Mouse (Mus musculus): ENCODE results near the gene Slc2a3. TPM values are rescaled to one million over a fixed set of nuclear protein-coding genes. Genes with fewer than 3 reads are reported as not detected.
A peak's percentile ranks its signal among the peaks of the same experiment; 100 is the strongest.
"Not testable (repeated sequence)": the region's sequence is repeated elsewhere in the genome, so short reads cannot be mapped to it uniquely, and the experiment has no call there.

The Slc2a3 gene
- polyA plus RNA-seq, 2 experiments = 46.5 to 71.6 TPM

DNA sequence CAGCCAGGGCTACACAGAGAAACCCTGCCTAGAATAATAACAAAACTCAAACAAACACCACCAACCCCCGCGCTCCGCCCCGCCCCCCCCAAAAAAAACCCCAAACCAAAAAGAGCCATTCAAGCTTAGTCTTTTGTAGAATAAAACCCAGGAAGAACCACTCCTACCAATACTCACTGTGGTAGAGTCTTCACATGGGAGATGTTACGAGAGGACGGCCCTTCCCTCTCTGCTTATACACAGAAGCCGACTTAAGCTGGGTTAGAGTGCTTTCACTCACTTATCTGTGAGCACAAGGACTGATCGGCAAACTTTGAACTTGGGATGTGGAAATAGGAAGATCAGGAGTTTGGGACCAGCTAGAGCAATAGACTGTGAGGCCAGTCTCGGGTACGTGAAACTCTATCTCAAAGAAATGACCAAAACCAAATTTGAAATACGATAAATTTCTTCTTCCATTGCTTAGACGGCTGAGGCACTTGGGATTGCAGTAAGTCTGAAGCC lies 95.1 kb downstream of the Slc2a3 start:
- no peak overlapping the region for H3K4me3 ChIP-seq (replicated peaks; ENCODE audit: low read length)
- WGBS = 69% methylated on average over 12 of the region's 12 CpGs

DNA sequence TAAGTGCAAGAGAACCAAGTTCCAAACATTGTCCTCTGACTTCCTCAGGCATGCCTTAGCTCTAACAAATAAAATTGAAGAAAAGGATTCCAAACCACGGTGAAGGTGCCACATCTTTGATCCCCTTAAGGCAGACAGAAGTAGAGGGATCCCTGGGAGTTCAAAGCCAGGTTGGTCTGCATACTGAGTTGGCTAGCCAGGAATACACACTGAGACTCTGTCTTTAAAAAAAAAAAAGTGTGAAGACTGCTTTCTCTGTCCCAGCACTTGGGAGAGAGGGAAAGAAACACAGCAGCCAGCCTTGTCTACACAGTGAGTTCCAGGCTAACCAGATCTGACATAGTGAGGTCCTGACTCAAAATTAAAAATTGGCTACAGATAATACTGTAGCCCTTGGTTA lies 97.7 kb downstream of the Slc2a3 start:
- H3K36me3 ChIP-seq (ENCODE audit: control insufficient read depth, insufficient read depth, low read length) = no peaks in the 10 kb centered on the region
- no peak overlapping the region for H3K9ac ChIP-seq (ENCODE audit: low read depth, low read length, severe bottlenecking)
- DNase-seq (ENCODE audit: low spot score) = no peak
- WGBS = 12% methylated on average over 1 of the region's 1 CpGs
- TF ChIP-seq POLR2A (IDR thresholded peaks at IDR 0.05; ENCODE audit: borderline replicate concordance, extremely low read depth, insufficient read depth, insufficient read length) = no peak
- peaks cover 17% of the 10 kb centered on the region; the same call in 1 of the 2 replicates for H3K27me3 ChIP-seq (ENCODE audit: control insufficient read depth, insufficient read depth, low read length)
- H3K4me3 ChIP-seq (replicated peaks; ENCODE audit: low read length) = no peak overlapping the region
- H3K4me2 ChIP-seq (replicated peaks; ENCODE audit: low read depth, low read length, severe bottlenecking) = no peak overlapping the region
- H3K27ac ChIP-seq (replicated peaks; ENCODE audit: low read depth, low read length) = peak overlapping the region; percentile 85; the same call in 1 of the 2 replicates
- no peaks in the 10 kb centered on the region for H3K9me3 ChIP-seq (ENCODE audit: control insufficient read depth, low read length)
- no peak for ATAC-seq (ENCODE audit: low FRiP score, low read depth)
- H3K4me1 ChIP-seq (ENCODE audit: control insufficient read depth, insufficient read depth, low read length) = 0 out of 2 replicates have a peak, but pooled peaks cover 8% of the 10 kb centered on the region

More for the DNA sequence above, 95.1 kb downstream of the Slc2a3 start:
- Histone ChIP-seq H3K4me1 (ENCODE audit: control insufficient read depth, insufficient read depth, low read length) (0 out of 2 replicates have a peak, but pooled peaks cover 8% of the 10 kb centered on the region), H3K4me2 (replicated peaks; ENCODE audit: low read depth, low read length, severe bottlenecking) (no peak overlapping the region), H3K9me3 (ENCODE audit: control insufficient read depth, low read length) (no peaks in the 10 kb centered on the region), H3K27me3 (ENCODE audit: control insufficient read depth, insufficient read depth, low read length) (peaks cover 17% of the 10 kb centered on the region; the same call in 1 of the 2 replicates), H3K27ac (replicated peaks; ENCODE audit: low read depth, low read length) (no peak overlapping the region), H3K36me3 (ENCODE audit: control insufficient read depth, insufficient read depth, low read length) (no peaks in the 10 kb centered on the region), H3K9ac (ENCODE audit: low read depth, low read length, severe bottlenecking) (no peak overlapping the region)
- ATAC-seq (ENCODE audit: low FRiP score, low read depth) (no peak), DNase-seq (ENCODE audit: low spot score) (no peak)
- no peak for TF ChIP-seq POLR2A (IDR thresholded peaks at IDR 0.05; ENCODE audit: borderline replicate concordance, extremely low read depth, insufficient read depth, insufficient read length)

DNA sequence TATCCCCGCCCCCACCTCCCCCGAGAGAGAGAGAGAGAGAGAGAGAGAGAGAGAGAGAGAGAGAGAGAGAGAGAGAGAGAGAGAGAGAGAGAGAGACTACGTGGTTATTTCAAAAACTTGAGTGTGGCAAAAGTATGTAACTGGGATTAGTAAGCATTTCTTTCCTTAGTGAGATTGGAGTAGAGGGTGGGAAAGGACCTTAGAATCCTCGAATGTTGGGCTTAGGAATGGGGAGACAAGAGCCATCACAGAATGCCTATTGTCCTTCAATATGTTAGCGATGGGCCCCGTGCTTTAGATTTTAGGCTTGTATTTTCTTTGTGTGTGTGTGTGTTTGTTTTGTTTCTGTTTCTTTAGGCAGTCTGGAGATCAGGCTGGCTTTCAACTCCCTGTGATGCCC lies 98.2 kb downstream of the Slc2a3 start:
- 0 out of 2 replicates have a peak, but pooled peaks cover 8% of the 10 kb centered on the region for H3K4me1 ChIP-seq (ENCODE audit: control insufficient read depth, insufficient read depth, low read length)
- no peak for TF ChIP-seq POLR2A (IDR thresholded peaks at IDR 0.05; ENCODE audit: borderline replicate concordance, extremely low read depth, insufficient read depth, insufficient read length)
- H3K27me3 ChIP-seq (ENCODE audit: control insufficient read depth, insufficient read depth, low read length) = peaks cover 17% of the 10 kb centered on the region; the same call in 1 of the 2 replicates
- H3K4me2 ChIP-seq (replicated peaks; ENCODE audit: low read depth, low read length, severe bottlenecking) = peak overlapping the region; percentile 47
- H3K27ac ChIP-seq (replicated peaks; ENCODE audit: low read depth, low read length) = peak overlapping the region; percentile 85
- H3K4me3 ChIP-seq (replicated peaks; ENCODE audit: low read length) = peak overlapping the region; percentile 25; the same call in 1 of the 2 replicates
- 25% methylated on average over 6 of the region's 6 CpGs for WGBS
- H3K36me3 ChIP-seq (ENCODE audit: control insufficient read depth, insufficient read depth, low read length) = no peaks in the 10 kb centered on the region
- no peak for DNase-seq (ENCODE audit: low spot score)
- no peak for ATAC-seq (ENCODE audit: low FRiP score, low read depth)
- no peaks in the 10 kb centered on the region for H3K9me3 ChIP-seq (ENCODE audit: control insufficient read depth, low read length)
- H3K9ac ChIP-seq (ENCODE audit: low read depth, low read length, severe bottlenecking) = peak overlapping the region; percentile 50; the same call in 1 of the 2 replicates

DNA sequence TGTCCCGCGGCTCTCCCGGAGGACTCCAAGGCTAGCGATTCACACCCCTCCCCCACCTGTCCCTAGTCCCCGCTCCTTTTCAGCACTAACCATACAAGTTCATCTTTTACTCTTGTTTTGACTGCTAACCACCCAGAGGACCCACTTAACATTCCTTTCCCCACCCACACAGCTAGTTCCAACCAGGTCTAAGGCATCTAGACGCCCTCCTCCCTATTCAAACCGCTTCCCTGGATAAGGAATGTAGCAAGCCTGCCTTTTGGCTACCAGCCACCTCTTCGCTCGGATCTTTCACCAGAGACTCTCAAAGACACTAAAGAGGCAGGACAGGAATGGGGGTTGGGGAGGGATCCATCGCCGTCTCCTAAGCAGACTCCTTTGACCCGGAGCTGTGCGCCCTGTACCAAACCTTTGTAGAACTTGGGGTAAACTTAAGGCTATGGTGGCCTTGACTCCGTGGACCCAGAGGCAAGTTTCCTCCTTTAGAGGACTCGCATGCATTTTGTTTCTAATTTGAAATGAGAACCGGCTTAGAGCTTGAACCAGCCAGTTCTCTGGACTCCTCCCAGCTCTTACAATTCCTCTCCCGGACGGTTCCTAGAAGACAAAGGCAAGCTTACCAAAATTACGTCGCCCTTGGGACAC lies 98.8 kb downstream of the Slc2a3 start:
- peak; percentile 39; the same call in 1 of the 2 replicates for TF ChIP-seq POLR2A (IDR thresholded peaks at IDR 0.05; ENCODE audit: borderline replicate concordance, extremely low read depth, insufficient read depth, insufficient read length)
- peak overlapping the region; percentile 47 for H3K4me2 ChIP-seq (replicated peaks; ENCODE audit: low read depth, low read length, severe bottlenecking)
- H3K4me1 ChIP-seq (ENCODE audit: control insufficient read depth, insufficient read depth, low read length) = 0 out of 2 replicates have a peak, but pooled peaks cover 8% of the 10 kb centered on the region
- ATAC-seq (ENCODE audit: low FRiP score, low read depth) (peak; percentile 94), DNase-seq (ENCODE audit: low spot score) (peak; percentile 89)
- H3K27me3 ChIP-seq (ENCODE audit: control insufficient read depth, insufficient read depth, low read length) = peaks cover 12% of the 10 kb centered on the region; the same call in 1 of the 2 replicates
- no peaks in the 10 kb centered on the region for H3K36me3 ChIP-seq (ENCODE audit: control insufficient read depth, insufficient read depth, low read length)
- peak overlapping the region; percentile 25 for H3K4me3 ChIP-seq (replicated peaks; ENCODE audit: low read length)
- H3K27ac ChIP-seq (replicated peaks; ENCODE audit: low read depth, low read length) = peak overlapping the region; percentile 85
- H3K9ac ChIP-seq (ENCODE audit: low read depth, low read length, severe bottlenecking) = peak overlapping the region; percentile 50
- no peaks in the 10 kb centered on the region for H3K9me3 ChIP-seq (ENCODE audit: control insufficient read depth, low read length)
- 4% methylated on average over 20 of the region's 20 CpGs for WGBS

DNA sequence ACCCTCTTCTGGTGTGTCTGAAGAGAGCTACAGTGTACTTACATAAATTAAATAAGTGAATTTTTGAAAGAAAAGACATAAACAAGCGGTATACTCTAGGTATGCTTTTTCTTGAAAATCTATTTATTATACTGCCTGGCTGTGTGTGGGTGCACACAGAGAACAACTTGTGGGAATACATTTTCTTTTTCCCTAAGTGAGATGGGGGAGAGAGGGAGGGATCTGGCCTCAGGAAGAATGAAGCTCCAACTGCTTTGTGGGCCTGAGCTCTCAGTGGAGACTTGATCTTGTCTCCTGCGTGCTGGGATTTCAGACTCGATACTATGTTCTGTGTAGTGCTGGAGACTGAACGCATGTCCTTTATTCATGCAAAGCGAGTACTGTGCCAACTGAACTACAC lies 99.6 kb downstream of the Slc2a3 start:
- WGBS = 75% methylated on average over 5 of the region's 5 CpGs
- Histone ChIP-seq H3K4me2 (replicated peaks; ENCODE audit: low read depth, low read length, severe bottlenecking) (no peak overlapping the region), H3K36me3 (ENCODE audit: control insufficient read depth, insufficient read depth, low read length) (no peaks in the 10 kb centered on the region), H3K27ac (replicated peaks; ENCODE audit: low read depth, low read length) (peak overlapping the region; percentile 85; the same call in 1 of the 2 replicates), H3K9ac (ENCODE audit: low read depth, low read length, severe bottlenecking) (no peak overlapping the region), H3K27me3 (ENCODE audit: control insufficient read depth, insufficient read depth, low read length) (peaks cover 4% of the 10 kb centered on the region; the same call in 1 of the 2 replicates), H3K9me3 (ENCODE audit: control insufficient read depth, low read length) (no peaks in the 10 kb centered on the region), H3K4me1 (ENCODE audit: control insufficient read depth, insufficient read depth, low read length) (0 out of 2 replicates have a peak, but pooled peaks cover 8% of the 10 kb centered on the region), H3K4me3 (replicated peaks; ENCODE audit: low read length) (no peak overlapping the region)
- ATAC-seq (ENCODE audit: low FRiP score, low read depth) (no peak), DNase-seq (ENCODE audit: low spot score) (no peak)
- no peak for TF ChIP-seq POLR2A (IDR thresholded peaks at IDR 0.05; ENCODE audit: borderline replicate concordance, extremely low read depth, insufficient read depth, insufficient read length)

DNA sequence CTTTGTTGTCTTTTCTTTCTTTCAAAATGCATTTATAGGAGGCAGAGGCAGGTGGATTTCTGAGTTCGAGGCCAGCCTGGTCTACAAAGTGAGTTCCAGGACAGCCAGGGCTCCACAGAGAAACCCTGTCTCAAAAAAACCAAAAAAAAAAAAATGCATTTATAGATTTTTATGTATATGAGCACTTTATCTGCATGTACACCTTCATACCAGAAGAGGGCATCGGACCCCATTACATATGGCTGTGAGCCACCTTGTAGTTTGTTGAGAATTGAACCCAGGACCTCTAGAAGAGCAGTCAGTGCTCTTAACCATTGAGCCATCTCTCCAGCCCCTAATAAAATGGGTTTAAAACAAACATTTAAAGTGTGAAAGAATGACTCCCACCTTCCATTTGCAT lies 101.8 kb downstream of the Slc2a3 start:
- not testable (repeated sequence) for H3K4me1 ChIP-seq (ENCODE audit: control insufficient read depth, insufficient read depth, low read length); DNase-seq (ENCODE audit: low spot score); H3K9me3 ChIP-seq (ENCODE audit: control insufficient read depth, low read length); H3K4me2 ChIP-seq (replicated peaks; ENCODE audit: low read depth, low read length, severe bottlenecking); H3K9ac ChIP-seq (ENCODE audit: low read depth, low read length, severe bottlenecking); H3K27me3 ChIP-seq (ENCODE audit: control insufficient read depth, insufficient read depth, low read length); H3K36me3 ChIP-seq (ENCODE audit: control insufficient read depth, insufficient read depth, low read length); H3K27ac ChIP-seq (replicated peaks; ENCODE audit: low read depth, low read length); H3K4me3 ChIP-seq (replicated peaks; ENCODE audit: low read length); ATAC-seq (ENCODE audit: low FRiP score, low read depth)
- 75% methylated on average over 2 of the region's 2 CpGs for WGBS
